Mouse (Mus musculus): Measurements from ENCODE around the gene B230104I21Rik.

The B230104I21Rik gene

GRCm38 (mm10) chr4:154393196-154394122, 57.5 kb downstream of the B230104I21Rik start:
- no peak for DNase-seq (ENCODE audit: low spot score)

DNA sequence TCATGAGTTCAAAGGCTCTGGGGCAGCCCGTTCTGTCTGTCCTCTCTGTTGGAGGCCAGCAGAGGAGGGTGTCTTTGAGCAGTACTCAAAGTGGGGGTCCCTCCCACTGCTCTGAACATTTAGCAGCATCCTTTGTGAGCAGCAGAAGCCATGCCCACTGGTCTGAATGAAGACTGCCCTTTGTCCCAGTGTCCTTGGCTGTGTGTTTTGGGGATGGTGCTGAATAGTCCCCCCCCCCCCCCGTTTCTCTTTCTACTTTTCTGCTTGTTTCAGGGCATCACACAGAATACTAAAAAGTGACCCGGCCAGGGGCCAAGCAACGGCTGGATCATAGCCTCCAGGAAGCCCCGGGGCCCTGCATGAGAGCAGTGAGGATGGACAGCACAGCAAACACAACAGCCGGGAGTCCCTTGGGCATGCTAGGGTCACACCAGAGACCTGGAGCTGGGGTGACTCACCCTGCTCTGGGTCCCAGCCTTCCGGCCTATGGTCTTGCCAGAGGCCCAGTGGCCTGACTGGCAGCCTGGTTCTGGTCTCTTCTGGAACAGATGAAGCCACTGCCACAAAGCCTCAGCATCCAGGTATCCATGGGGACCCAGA, 58.3 kb downstream of the B230104I21Rik start:
- DNase-seq (ENCODE audit: low spot score), result no peak

GRCm38 (mm10) chr4:154396652-154397301, 60.9 kb downstream of the B230104I21Rik start:
- no peak for DNase-seq (ENCODE audit: low spot score)
